Mouse (Mus musculus) olfactory bulb, adult 2 months (tissue): ENCODE results near the gene Ggn. TPM values are rescaled to one million over a fixed set of nuclear protein-coding genes. Genes with fewer than 3 reads are reported as not detected.
"Not testable (repeated sequence)": the region's sequence is repeated elsewhere in the genome, so short reads cannot be mapped to it uniquely, and the experiment has no call there.

Experiments used
- H3K27ac ChIP-seq: fragments of 200-500 bp; 2 replicates; pipeline ENCODE4 v1.5.1; 2012; ENCODE audit warnings: low read depth, low read length; ENCODE audit not compliant: insufficient read depth
- H3K4me1 ChIP-seq: fragments of 200-500 bp; 2 replicates; pipeline ENCODE4 v1.6.1; 2012; ENCODE audit warnings: low read length; ENCODE audit not compliant: control insufficient read depth, insufficient read depth
- H3K4me3 ChIP-seq: fragments of 200-500 bp; 2 replicates; pipeline ENCODE4 v1.5.1; 2012; ENCODE audit warnings: mild to moderate bottlenecking, low read depth, low read length, moderate library complexity; ENCODE audit not compliant: insufficient read depth
- CTCF ChIP-seq: fragments of 200-500 bp; IDR thresholded peaks from 2 replicates; pipeline ENCODE4 v1.5.1; 2012; ENCODE audit warnings: low read depth, mild to moderate bottlenecking, low read length, moderate library complexity; ENCODE audit not compliant: insufficient read depth
- POLR2A ChIP-seq: fragments of 200-500 bp; IDR thresholded peaks from 2 replicates; pipeline ENCODE4 v1.6.1; 2012; ENCODE audit warnings: mild to moderate bottlenecking, low read depth, low read length, moderate library complexity; ENCODE audit not compliant: insufficient read depth
- WGBS: fragments of 180-500 bp; shearing (Covaris S2); methylation state at CpG from one replicate; pipeline ENCODE4 v1.1.7; 2018; 5-methylcytosine and 5-hydroxymethylcytosine counted together
- polyA plus RNA-seq: library from polyadenylated mRNA; stranded (reverse); fragments of >200 nt; gene quantifications from 2 replicates; pipeline ENCODE4 v1.2.4, GENCODE M21; 2012; ENCODE audit warnings: low replicate concordance; ENCODE audit not compliant: missing spikeins, insufficient read depth, insufficient read length

The Ggn gene
- polyA plus RNA-seq, 1 experiment = not detected

GRCm38 (mm10) chr7:29202577-29202976 lies 32.6 kb downstream of the Ggn start:
- no peak overlapping the region for H3K4me3 ChIP-seq
- H3K27ac ChIP-seq = no peak overlapping the region
- TF ChIP-seq POLR2A (no peak), CTCF (no peak)
- WGBS = 75% methylated on average over 6 of the region's 6 CpGs
- no peaks in the 10 kb centered on the region for H3K4me1 ChIP-seq

GRCm38 (mm10) chr7:29211013-29211412 lies 41.0 kb downstream of the Ggn start:
- Histone ChIP-seq H3K4me3 (peak overlapping the region; percentile 16), H3K4me1 (peaks cover 21% of the 10 kb centered on the region)
- not testable (repeated sequence) for H3K27ac ChIP-seq
- WGBS = 24% methylated on average over 14 of the region's 15 CpGs

- WGBS = 7% methylated on average over 34 of the region's 34 CpGs
- no peak for TF ChIP-seq CTCF
- no peak for TF ChIP-seq POLR2A
- Histone ChIP-seq H3K4me3 (peak overlapping the region; percentile 16), H3K27ac (no peak overlapping the region), H3K4me1 (peaks cover 21% of the 10 kb centered on the region)
Observed at GRCm38 (mm10) chr7:29211415-29212198, 41.6 kb downstream of the Ggn start.

- Histone ChIP-seq H3K4me1 (peaks cover 21% of the 10 kb centered on the region), H3K27ac (no peak overlapping the region), H3K4me3 (no peak overlapping the region)
- TF ChIP-seq CTCF (no peak), POLR2A (no peak)
- WGBS = 32% methylated on average over 26 of the region's 26 CpGs
Observed at GRCm38 (mm10) chr7:29212199-29212765, 42.3 kb downstream of the Ggn start.

- H3K4me3 ChIP-seq = peak overlapping the region; percentile 28
- H3K4me1 ChIP-seq = peaks cover 21% of the 10 kb centered on the region
- H3K27ac ChIP-seq = not testable (repeated sequence)
- 29% methylated on average over 40 of the region's 40 CpGs for WGBS
Observed at GRCm38 (mm10) chr7:29212775-29213560, 43.0 kb downstream of the Ggn start.

GRCm38 (mm10) chr7:29213675-29214082 lies 43.7 kb downstream of the Ggn start, which contains the start of gene Catsperg1:
Catsperg1 (minus strand) TSS chr7:29214035.
- Histone ChIP-seq H3K4me1 (peaks cover 21% of the 10 kb centered on the region), H3K27ac (no peak within 1 kb of the TSS), H3K4me3 (peak within 1 kb of the TSS; percentile 28)
- WGBS = 4% methylated on average over 20 of the region's 20 CpGs
- TF ChIP-seq CTCF (no peak), POLR2A (no peak)

- no peak overlapping the region for H3K27ac ChIP-seq
- no peak overlapping the region for H3K4me3 ChIP-seq
- peaks cover 21% of the 10 kb centered on the region for H3K4me1 ChIP-seq
- TF ChIP-seq POLR2A = no peak
- TF ChIP-seq CTCF = no peak
- 70% methylated on average over 2 of the region's 2 CpGs for WGBS
Observed at GRCm38 (mm10) chr7:29214236-29214635, 44.2 kb downstream of the Ggn start.

- H3K4me3 ChIP-seq = no peak overlapping the region
- WGBS = 56% methylated on average over 15 of the region's 15 CpGs
- TF ChIP-seq POLR2A (no peak), CTCF (no peak)
- H3K4me1 ChIP-seq = peaks cover 21% of the 10 kb centered on the region
- no peak overlapping the region for H3K27ac ChIP-seq
Observed at GRCm38 (mm10) chr7:29214846-29215245, 44.8 kb downstream of the Ggn start.

Other genes starting within 250 kb of the Ggn start
- gene Actn4, start 207.9 kb upstream of the Ggn start, polyA plus RNA-seq = 498 TPM in 1 of 2 replicates, not detected in the other
- gene Eif3k, start 188.3 kb upstream of the Ggn start, polyA plus RNA-seq = not detected in 2 replicates
- gene Map4k1, start 188.2 kb upstream of the Ggn start, polyA plus RNA-seq = not detected in 2 replicates
- gene Ryr1, start 45.0 kb upstream of the Ggn start, polyA plus RNA-seq = not detected in 2 replicates
- gene Rasgrp4, start 35.4 kb upstream of the Ggn start, polyA plus RNA-seq = not detected in 2 replicates
- gene Fam98c, start 14.0 kb upstream of the Ggn start, polyA plus RNA-seq = not detected in 2 replicates
- gene Spred3, start 201 bp downstream of the Ggn start, polyA plus RNA-seq = not detected in 2 replicates
- gene Psmd8, start 10.5 kb downstream of the Ggn start, polyA plus RNA-seq = not detected in 2 replicates
- not detected in 2 replicates for gene Catsperg1, start 43.8 kb downstream of the Ggn start, polyA plus RNA-seq
- not detected in 2 replicates for gene Kcnk6, start 62.3 kb downstream of the Ggn start, polyA plus RNA-seq
- gene Yif1b, start 68.1 kb downstream of the Ggn start, polyA plus RNA-seq = not detected in 2 replicates
- not detected in 2 replicates for gene 2200002D01Rik, start 78.3 kb downstream of the Ggn start, polyA plus RNA-seq
- not detected in 2 replicates for gene Spint2, start 111.7 kb downstream of the Ggn start, polyA plus RNA-seq
- gene Ppp1r14a, start 119.1 kb downstream of the Ggn start, polyA plus RNA-seq = not detected in 2 replicates
- not detected in 2 replicates for gene Dpf1, start 133.7 kb downstream of the Ggn start, polyA plus RNA-seq